Mouse (Mus musculus) small intestine, adult 2 months (tissue): ENCODE results near the gene Brd2.

Experiments
- CTCF ChIP-seq: fragments of 200-500 bp; IDR thresholded peaks from 2 replicates; pipeline ENCODE4 v1.5.1; 2012; ENCODE audit warnings: low read depth, mild to moderate bottlenecking, control low read depth, inconsistent platforms, low read length, moderate library complexity, mixed read lengths; ENCODE audit not compliant: insufficient replicate concordance, insufficient read length; ENCODE audit errors: extremely low read depth
- POLR2A ChIP-seq: fragments of 200-500 bp; IDR thresholded peaks from 2 replicates; pipeline ENCODE4 v1.6.1; 2012; ENCODE audit warnings: low read depth, mild to moderate bottlenecking, control low read depth, inconsistent platforms, low read length, moderate library complexity

GRCm38 (mm10) chr17:34102831-34103230 lies 19.6 kb downstream of the Brd2 start:
- TF ChIP-seq CTCF (no peak), POLR2A (no peak)
